Mouse (Mus musculus): ENCODE data around the gene Ppfia4. TPM values are rescaled to one million over a fixed set of nuclear protein-coding genes. Genes with fewer than 3 reads are reported as not detected.
A peak's percentile ranks its signal among the peaks of the same experiment; 100 is the strongest.

Ppfia4 gene
- polyA plus RNA-seq, 1 experiment from 2014 or later: 10.5 TPM

DNA sequence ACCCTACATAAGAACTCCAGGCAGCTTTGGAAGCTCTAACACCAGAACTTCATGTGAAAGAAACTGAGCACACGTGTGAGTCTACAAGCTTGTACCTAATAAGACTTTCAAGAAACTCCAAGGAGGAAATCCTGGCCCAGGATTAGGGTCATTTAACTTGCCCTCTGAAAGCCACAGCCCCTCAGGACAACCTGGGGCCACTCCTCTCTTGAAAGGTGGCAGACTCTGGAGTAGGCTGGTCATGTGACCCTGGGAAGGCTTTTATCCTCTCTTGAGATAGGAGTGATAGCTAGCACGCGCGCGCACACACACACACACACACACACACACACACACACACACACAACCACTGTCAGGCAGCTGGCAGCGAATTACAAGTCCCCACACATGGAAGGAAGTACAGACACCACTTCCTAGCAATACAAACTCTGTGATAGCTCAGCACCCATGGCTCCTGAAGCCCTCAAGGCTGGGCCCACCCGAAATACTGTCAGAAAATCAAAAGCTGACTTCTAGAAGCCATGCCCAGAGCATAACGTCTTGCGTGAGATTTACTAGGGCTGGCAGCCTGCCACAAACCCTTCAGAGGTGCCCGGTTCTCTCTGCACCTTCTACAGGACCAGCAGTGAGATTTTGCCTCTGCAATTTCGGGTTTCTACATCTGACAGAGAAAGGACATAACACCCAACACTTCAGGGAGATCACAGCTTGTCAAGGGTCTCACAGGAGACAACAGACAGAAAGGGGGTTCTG lies 4.4 kb upstream of the Ppfia4 start:
- Histone ChIP-seq H3K27me3 (ENCODE audit: control insufficient read depth, insufficient read depth, low read length) (no peaks in the 10 kb centered on the region), H3K9ac (ENCODE audit: low read length) (0 out of 2 replicates have a peak overlapping the region, but pooled peaks have one; percentile 2), H3K36me3 (ENCODE audit: control insufficient read depth, insufficient read depth, low read length) (0 out of 2 replicates have a peak, but pooled peaks cover 1% of the 10 kb centered on the region), H3K4me3 (ENCODE audit: control insufficient read depth in 1 of 2, insufficient read depth in 1 of 2, low read depth in 1 of 2, low read length in 2 of 2) (no peak overlapping the region), H3K9me3 (ENCODE audit: control insufficient read depth, low read length) (no peaks in the 10 kb centered on the region), H3K27ac (replicated peaks in 1 of 2; ENCODE audit: control insufficient read depth in 1 of 2, insufficient read depth in 1 of 2, low read depth in 2 of 2, low read length in 2 of 2) (peak overlapping the region; percentile 49 to 66), H3K4me2 (ENCODE audit: low read length) (no peak overlapping the region), H3K4me1 (ENCODE audit: control insufficient read depth in 2 of 2, insufficient read depth in 2 of 2, low read length in 2 of 2) (peaks cover 60 to 82% of the 10 kb centered on the region in 2 experiments)
- no peak for ATAC-seq (ENCODE audit: insufficient number of reproducible peaks, insufficient read depth, low FRiP score, low read depth)
- 57% methylated on average over 11 of the region's 11 CpGs for WGBS

DNA sequence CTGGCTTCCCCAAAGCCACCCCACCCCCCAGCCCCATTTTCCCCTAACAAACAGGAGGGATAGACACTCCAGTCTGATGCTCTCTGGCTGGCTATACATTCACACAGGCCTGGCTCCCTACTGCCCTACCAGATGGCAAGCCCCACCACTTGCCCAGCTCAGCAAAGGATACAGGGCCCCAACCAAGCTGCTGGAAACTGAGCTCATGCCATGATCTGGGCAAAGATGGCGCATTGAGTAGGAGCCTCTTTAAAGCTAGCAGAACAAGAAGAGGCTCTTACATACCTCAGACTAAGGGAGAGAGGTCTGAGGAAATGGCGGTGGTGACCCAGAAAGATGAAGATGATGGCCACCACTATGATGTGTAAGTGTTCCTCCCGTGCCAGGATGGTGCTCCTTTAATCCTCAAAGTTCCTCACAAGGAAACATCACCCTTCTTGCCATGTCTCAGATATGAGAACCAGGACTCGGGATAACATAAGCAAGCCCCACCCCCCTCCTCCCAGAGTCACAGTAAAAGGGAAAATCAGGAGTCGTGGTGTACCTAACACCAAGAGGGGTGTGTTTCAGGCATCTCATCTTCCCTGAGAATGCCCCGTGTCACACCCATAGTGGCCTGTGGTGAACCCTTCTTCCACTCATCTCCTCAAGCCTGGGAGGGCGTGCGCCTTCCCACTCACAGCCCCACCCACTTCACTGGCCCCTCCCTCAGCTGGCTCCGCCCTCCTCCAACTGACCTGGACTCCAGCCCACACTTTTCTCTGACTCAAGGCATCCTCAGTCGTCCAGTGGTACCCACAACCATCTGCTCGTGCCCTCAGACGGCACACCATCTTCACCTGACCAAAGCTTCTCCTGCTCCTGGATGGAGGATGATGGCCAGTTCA lies 3.4 kb upstream of the Ppfia4 start:
- H3K4me3 ChIP-seq (ENCODE audit: control insufficient read depth in 1 of 2, insufficient read depth in 1 of 2, low read depth in 1 of 2, low read length in 2 of 2): no peak overlapping the region
- H3K9ac ChIP-seq (ENCODE audit: low read length): no peak overlapping the region
- peaks cover 59 to 82% of the 10 kb centered on the region in 2 experiments for H3K4me1 ChIP-seq (ENCODE audit: control insufficient read depth in 2 of 2, insufficient read depth in 2 of 2, low read length in 2 of 2)
- 84% methylated on average over 12 of the region's 12 CpGs for WGBS
- no peaks in the 10 kb centered on the region for H3K9me3 ChIP-seq (ENCODE audit: control insufficient read depth, low read length)
- H3K27me3 ChIP-seq (ENCODE audit: control insufficient read depth, insufficient read depth, low read length): no peaks in the 10 kb centered on the region
- ATAC-seq (ENCODE audit: insufficient number of reproducible peaks, insufficient read depth, low FRiP score, low read depth): no peak
- H3K36me3 ChIP-seq (ENCODE audit: control insufficient read depth, insufficient read depth, low read length): 0 out of 2 replicates have a peak, but pooled peaks cover 7% of the 10 kb centered on the region
- peak overlapping the region in 1 of 2 experiments; percentile 87; a peak in 2 of 4 replicates for H3K27ac ChIP-seq (replicated peaks in 1 of 2; ENCODE audit: control insufficient read depth in 1 of 2, insufficient read depth in 1 of 2, low read depth in 2 of 2, low read length in 2 of 2)
- H3K4me2 ChIP-seq (ENCODE audit: low read length): no peak overlapping the region

DNA sequence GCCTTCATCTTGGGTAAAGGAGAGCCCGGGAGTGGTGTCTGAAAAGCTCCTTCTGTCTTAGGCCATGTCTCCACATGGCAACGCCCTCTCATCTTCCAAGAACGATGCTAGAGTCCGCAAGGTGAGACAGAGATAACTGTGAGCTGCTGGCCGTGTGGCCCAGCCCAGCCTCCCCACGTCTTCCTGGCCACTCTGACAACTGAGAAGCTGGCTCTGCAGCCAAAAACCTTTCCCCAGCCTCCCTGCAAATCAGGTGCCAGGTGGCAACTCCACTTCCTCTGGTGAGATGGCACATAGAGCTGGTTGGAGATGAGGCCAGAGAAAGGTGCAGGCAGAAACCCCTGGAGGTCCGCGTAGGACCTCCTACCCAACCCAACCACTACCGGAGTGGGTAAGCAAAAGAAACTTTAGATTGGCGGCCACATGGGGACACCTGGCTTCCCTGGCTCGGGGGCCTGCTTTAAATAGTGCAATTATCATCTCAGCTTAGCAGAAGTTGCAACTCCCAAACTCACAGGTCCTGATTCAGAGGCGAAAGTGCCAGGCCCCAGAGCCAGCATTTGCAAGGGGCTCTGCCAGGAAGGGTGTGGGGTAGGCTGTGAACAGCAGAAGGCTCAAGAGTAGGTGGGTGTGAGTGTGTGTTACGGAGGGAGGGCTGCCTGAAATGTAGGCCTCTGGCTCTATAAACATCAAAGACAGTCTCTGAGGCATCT lies 2.6 kb upstream of the Ppfia4 start:
- Histone ChIP-seq H3K4me3 (ENCODE audit: control insufficient read depth in 1 of 2, insufficient read depth in 1 of 2, low read depth in 1 of 2, low read length in 2 of 2) (no peak overlapping the region), H3K27ac (replicated peaks in 1 of 2; ENCODE audit: control insufficient read depth in 1 of 2, insufficient read depth in 1 of 2, low read depth in 2 of 2, low read length in 2 of 2) (peak overlapping the region in 1 of 2 experiments; percentile 87; a peak in 3 of 4 replicates), H3K4me1 (ENCODE audit: control insufficient read depth in 2 of 2, insufficient read depth in 2 of 2, low read length in 2 of 2) (peaks cover 59 to 82% of the 10 kb centered on the region in 2 experiments), H3K36me3 (ENCODE audit: control insufficient read depth, insufficient read depth, low read length) (0 out of 2 replicates have a peak, but pooled peaks cover 7% of the 10 kb centered on the region), H3K4me2 (ENCODE audit: low read length) (no peak overlapping the region), H3K9me3 (ENCODE audit: control insufficient read depth, low read length) (no peaks in the 10 kb centered on the region), H3K9ac (ENCODE audit: low read length) (no peak overlapping the region), H3K27me3 (ENCODE audit: control insufficient read depth, insufficient read depth, low read length) (no peaks in the 10 kb centered on the region)
- 59% methylated on average over 13 of the region's 13 CpGs for WGBS
- no peak for ATAC-seq (ENCODE audit: insufficient number of reproducible peaks, insufficient read depth, low FRiP score, low read depth)

GRCm38 (mm10) chr1:134334111-134334827 lies 1.5 kb upstream of the Ppfia4 start:
- 39% methylated on average over 7 of the region's 7 CpGs for WGBS
- H3K27ac ChIP-seq (replicated peaks in 1 of 2; ENCODE audit: control insufficient read depth in 1 of 2, insufficient read depth in 1 of 2, low read depth in 2 of 2, low read length in 2 of 2): peak overlapping the region; percentile 28 to 87
- H3K4me1 ChIP-seq (ENCODE audit: control insufficient read depth in 2 of 2, insufficient read depth in 2 of 2, low read length in 2 of 2): peaks cover 53 to 77% of the 10 kb centered on the region in 2 experiments

GRCm38 (mm10) chr1:134333371-134334110 lies 813 bp upstream of the Ppfia4 start:
- 80% methylated on average over 10 of the region's 10 CpGs for WGBS
- H3K4me2 ChIP-seq (ENCODE audit: low read length): peak overlapping the region; percentile 57

More at GRCm38 (mm10) chr1:134334111-134334827, 1.5 kb upstream of the Ppfia4 start:
- Histone ChIP-seq H3K9ac (ENCODE audit: low read length) (peak overlapping the region; percentile 42; the same call in 1 of the 2 replicates), H3K36me3 (ENCODE audit: control insufficient read depth, insufficient read depth, low read length) (0 out of 2 replicates have a peak, but pooled peaks cover 7% of the 10 kb centered on the region), H3K27me3 (ENCODE audit: control insufficient read depth, insufficient read depth, low read length) (no peaks in the 10 kb centered on the region), H3K9me3 (ENCODE audit: control insufficient read depth, low read length) (no peaks in the 10 kb centered on the region), H3K4me2 (ENCODE audit: low read length) (no peak overlapping the region), H3K4me3 (ENCODE audit: control insufficient read depth in 1 of 2, insufficient read depth in 1 of 2, low read depth in 1 of 2, low read length in 2 of 2) (no peak overlapping the region)
- ATAC-seq (ENCODE audit: insufficient number of reproducible peaks, insufficient read depth, low FRiP score, low read depth): no peak

DNA sequence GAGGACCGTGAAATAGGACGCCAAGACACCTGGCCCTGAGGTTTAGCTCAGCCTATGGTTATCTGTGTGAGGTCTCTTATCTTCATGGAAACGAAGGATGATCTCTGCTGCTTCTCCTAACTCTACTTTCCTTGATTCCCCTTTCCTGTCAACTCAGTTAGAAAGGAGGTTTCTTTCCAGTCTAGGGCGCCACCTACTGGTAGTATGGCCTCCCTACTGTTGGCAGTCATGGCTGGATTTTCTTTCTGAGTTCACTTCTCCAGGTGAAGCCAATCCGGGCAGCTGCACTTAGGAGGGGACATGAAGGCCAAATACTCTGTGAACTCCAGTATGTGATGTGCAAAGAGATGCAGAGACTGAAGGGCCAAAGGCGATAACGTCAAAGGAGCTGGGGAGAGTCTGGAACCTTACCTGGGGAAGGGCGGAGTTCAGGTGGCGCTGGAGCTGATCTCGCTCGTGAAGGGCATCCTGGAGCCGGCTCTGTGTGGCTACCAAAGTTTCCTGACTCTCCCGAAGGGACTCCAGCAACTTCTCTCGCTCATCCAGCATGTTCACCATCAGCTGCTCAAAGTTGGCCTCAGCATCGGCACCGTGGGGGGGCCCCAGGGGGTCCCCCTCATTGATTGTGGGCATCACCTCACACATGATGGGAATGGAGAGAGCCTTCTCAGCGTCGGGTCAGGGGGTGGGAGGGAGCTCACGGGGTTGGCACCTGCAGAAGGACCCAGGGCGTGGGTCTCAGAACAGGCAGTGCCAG lies 671 bp downstream of the Ppfia4 start:
- peak overlapping the region; percentile 82 to 87 for H3K27ac ChIP-seq (replicated peaks in 1 of 2; ENCODE audit: control insufficient read depth in 1 of 2, insufficient read depth in 1 of 2, low read depth in 2 of 2, low read length in 2 of 2)
- H3K9ac ChIP-seq (ENCODE audit: low read length): peak overlapping the region; percentile 55
- 51% methylated on average over 20 of the region's 20 CpGs for WGBS
- H3K4me2 ChIP-seq (ENCODE audit: low read length): peak overlapping the region; percentile 57
- ATAC-seq (ENCODE audit: insufficient number of reproducible peaks, insufficient read depth, low FRiP score, low read depth): no peak
- no peaks in the 10 kb centered on the region for H3K9me3 ChIP-seq (ENCODE audit: control insufficient read depth, low read length)
- H3K36me3 ChIP-seq (ENCODE audit: control insufficient read depth, insufficient read depth, low read length): peaks cover 20% of the 10 kb centered on the region; the same call in 1 of the 2 replicates
- peaks cover 40 to 56% of the 10 kb centered on the region in 2 experiments for H3K4me1 ChIP-seq (ENCODE audit: control insufficient read depth in 2 of 2, insufficient read depth in 2 of 2, low read length in 2 of 2)
- H3K4me3 ChIP-seq (ENCODE audit: control insufficient read depth in 1 of 2, insufficient read depth in 1 of 2, low read depth in 1 of 2, low read length in 2 of 2): peak overlapping the region in 1 of 2 experiments; percentile 12; a peak in 1 of 4 replicates
- no peaks in the 10 kb centered on the region for H3K27me3 ChIP-seq (ENCODE audit: control insufficient read depth, insufficient read depth, low read length)

More at GRCm38 (mm10) chr1:134333371-134334110, 813 bp upstream of the Ppfia4 start:
- Histone ChIP-seq H3K4me3 (ENCODE audit: control insufficient read depth in 1 of 2, insufficient read depth in 1 of 2, low read depth in 1 of 2, low read length in 2 of 2) (no peak overlapping the region), H3K27ac (replicated peaks in 1 of 2; ENCODE audit: control insufficient read depth in 1 of 2, insufficient read depth in 1 of 2, low read depth in 2 of 2, low read length in 2 of 2) (peak overlapping the region; percentile 28 to 87), H3K9ac (ENCODE audit: low read length) (0 out of 2 replicates have a peak overlapping the region, but pooled peaks have one; percentile 55), H3K9me3 (ENCODE audit: control insufficient read depth, low read length) (no peaks in the 10 kb centered on the region), H3K4me1 (ENCODE audit: control insufficient read depth in 2 of 2, insufficient read depth in 2 of 2, low read length in 2 of 2) (peaks cover 50 to 71% of the 10 kb centered on the region in 2 experiments), H3K27me3 (ENCODE audit: control insufficient read depth, insufficient read depth, low read length) (no peaks in the 10 kb centered on the region), H3K36me3 (ENCODE audit: control insufficient read depth, insufficient read depth, low read length) (0 out of 2 replicates have a peak, but pooled peaks cover 10% of the 10 kb centered on the region)
- no peak for ATAC-seq (ENCODE audit: insufficient number of reproducible peaks, insufficient read depth, low FRiP score, low read depth)

Data from heart, embryonic 14.5 days (tissue).